Mouse (Mus musculus) lung, embryonic 14.5 days (tissue): ENCODE results near the gene Lrrc42. TPM values are rescaled to one million over a fixed set of nuclear protein-coding genes. Genes with fewer than 3 reads are reported as not detected.
A peak's percentile ranks its signal among the peaks of the same experiment; 100 is the strongest.

ENCODE experiments used
- ATAC-seq: fragments of 200-750 bp; cut with Nextera tagmentation; 2 replicates; pipeline ENCODE4 v1.8.0; 2017; ENCODE audit warnings: mild to moderate bottlenecking, moderate TSS enrichment, moderate library complexity; ENCODE audit not compliant: insufficient read depth
- DNase-seq: peaks from one replicate; pipeline ENCODE4 v3.0.0-alpha.2; 2015
- H3K27ac ChIP-seq: fragments of 300-500 bp; sonication (generic); 2 replicates; pipeline ENCODE4 v1.5.1; 2014; ENCODE audit warnings: low read depth, mild to moderate bottlenecking, moderate library complexity
- H3K27me3 ChIP-seq: fragments of 300-500 bp; sonication (generic); 2 replicates; pipeline ENCODE4 v1.6.1; 2014; ENCODE audit warnings: low read length, control low read depth; ENCODE audit not compliant: insufficient read depth
- H3K36me3 ChIP-seq: fragments of 300-500 bp; sonication (generic); 2 replicates; pipeline ENCODE4 v1.6.1; 2014; ENCODE audit warnings: control low read depth; ENCODE audit not compliant: insufficient read depth
- H3K4me1 ChIP-seq: fragments of 300-500 bp; sonication (generic); 2 replicates; pipeline ENCODE4 v1.6.1; 2014; ENCODE audit warnings: antibody characterized with exemption, control low read depth; ENCODE audit not compliant: insufficient read depth
- H3K4me2 ChIP-seq: fragments of 300-500 bp; sonication (generic); 2 replicates; pipeline ENCODE4 v1.6.1; 2014; ENCODE audit warnings: mild to moderate bottlenecking
- H3K4me3 ChIP-seq: fragments of 300-500 bp; sonication (generic); 2 replicates; pipeline ENCODE4 v1.5.1; 2014; ENCODE audit warnings: low read depth, low read length
- H3K9ac ChIP-seq: fragments of 300-500 bp; sonication (generic); 2 replicates; pipeline ENCODE4 v1.6.1; 2014
- H3K9me3 ChIP-seq: fragments of 300-500 bp; sonication (generic); 2 replicates; pipeline ENCODE4 v1.6.1; 2016; ENCODE audit warnings: low read depth, low read length, control low read depth
- CTCF ChIP-seq: IDR thresholded peaks from 2 replicates; pipeline ENCODE4 v1.5.1; 2016; ENCODE audit warnings: antibody characterized with exemption, low read depth
- WGBS: fragments of 180-500 bp; shearing (Covaris S2); extraction: QIAGEN DNeasy Blood & Tissue Kit; methylation state at CpG from one replicate; pipeline ENCODE4 v1.1.7; 2014; 5-methylcytosine and 5-hydroxymethylcytosine counted together
- polyA plus RNA-seq: library from polyadenylated mRNA; unstranded; fragments of >200 nt; fragmentation: Nextera tagmentation; extraction: Ambion mirVana; gene quantifications from 2 replicates; pipeline ENCODE4 v1.2.1, GENCODE M21; 2014

Gene Lrrc42
- 69.0 and 75.2 TPM in 2 replicates for polyA plus RNA-seq

DNA sequence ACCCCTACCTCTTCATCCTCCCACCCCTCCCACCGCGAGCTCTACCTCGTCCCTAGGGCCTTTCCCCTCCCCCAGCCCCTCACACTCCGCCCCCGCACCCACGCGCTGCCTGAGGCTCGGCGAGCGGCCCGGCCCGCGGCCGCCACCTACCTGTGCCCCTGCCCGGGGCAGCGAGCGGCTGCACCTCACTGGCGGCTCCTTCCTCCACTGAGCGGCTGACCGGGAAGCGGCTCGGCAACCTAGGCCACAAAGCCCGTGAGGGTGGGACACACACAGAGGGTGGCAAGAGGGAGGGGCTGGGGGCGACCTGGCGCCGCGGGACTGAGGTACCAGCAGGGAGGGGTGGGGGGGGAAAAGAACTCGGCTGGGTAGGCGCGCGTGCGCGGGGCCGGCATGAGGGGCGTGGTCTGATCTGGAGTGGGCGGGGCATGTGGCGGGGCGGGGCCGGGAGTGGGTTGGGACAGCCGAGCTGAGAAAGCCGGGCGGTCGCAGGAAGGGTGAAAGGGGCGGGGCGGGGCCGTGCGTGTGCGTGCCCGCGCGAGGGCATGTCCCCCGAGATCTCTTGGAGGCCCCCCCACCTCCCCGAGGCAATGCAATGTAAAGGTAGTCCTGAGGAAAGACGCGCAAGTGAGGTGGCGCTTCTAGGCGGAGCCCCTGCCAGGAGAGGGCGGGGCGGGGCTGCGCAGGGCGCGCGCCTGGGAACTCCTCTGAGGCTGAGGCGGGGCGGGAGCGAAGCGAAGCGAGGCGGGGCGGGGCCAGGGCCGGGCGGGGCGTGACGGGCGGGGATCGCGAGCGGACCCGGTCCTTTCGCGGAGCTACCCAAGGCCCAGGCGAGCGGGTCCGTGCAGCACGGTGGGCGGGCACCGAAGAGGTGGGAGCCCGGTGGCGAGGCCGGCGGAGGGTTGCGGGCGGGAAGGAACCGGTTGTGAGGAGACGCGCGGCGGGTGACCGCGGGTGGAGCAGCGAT, at the start of gene Lrrc42, which contains the start of gene Hspb11:
TSS of gene Lrrc42 (minus strand) at position 408 of the 967 bp plus-strand sequence.
TSS of gene Hspb11 (plus strand) at position 469 of the 967 bp plus-strand sequence.
- peak; percentile 13; the same call in 1 of the 2 replicates for TF ChIP-seq CTCF
- Histone ChIP-seq H3K36me3 (no peaks in the 10 kb centered on the region), H3K4me2 (peak within 1 kb of the TSS; percentile 72), H3K27ac (peak within 1 kb of the TSS; percentile 79), H3K4me3 (peak within 1 kb of the TSS; percentile 85), H3K27me3 (no peaks in the 10 kb centered on the region), H3K4me1 (no peaks in the 10 kb centered on the region; the same call in none of the 2 replicates), H3K9me3 (no peaks in the 10 kb centered on the region), H3K9ac (peak within 1 kb of the TSS; percentile 79)
- peak; percentile 96 for ATAC-seq
- DNase-seq, result peak; percentile 95
- under 1% methylated on average over 90 of the region's 101 CpGs for WGBS

GRCm38 (mm10) chr4:107302832-107303231, 49.5 kb upstream of the Lrrc42 start:
- H3K27me3 ChIP-seq, result no peaks in the 10 kb centered on the region
- H3K4me2 ChIP-seq, result no peak overlapping the region
- DNase-seq (no peak), ATAC-seq (no peak)
- no peak overlapping the region for H3K27ac ChIP-seq
- WGBS, result 68% methylated on average over 4 of the region's 4 CpGs
- no peak overlapping the region for H3K9ac ChIP-seq
- no peak for TF ChIP-seq CTCF
- H3K36me3 ChIP-seq, result no peaks in the 10 kb centered on the region
- no peaks in the 10 kb centered on the region for H3K9me3 ChIP-seq
- H3K4me3 ChIP-seq, result no peak overlapping the region
- no peaks in the 10 kb centered on the region for H3K4me1 ChIP-seq

- H3K4me1 ChIP-seq, result no peaks in the 10 kb centered on the region
- no peaks in the 10 kb centered on the region for H3K36me3 ChIP-seq
- H3K4me2 ChIP-seq, result no peak overlapping the region
- no peak overlapping the region for H3K27ac ChIP-seq
- ATAC-seq (no peak), DNase-seq (no peak)
- no peaks in the 10 kb centered on the region for H3K27me3 ChIP-seq
- no peak overlapping the region for H3K9ac ChIP-seq
- H3K4me3 ChIP-seq, result no peak overlapping the region
- no peak for TF ChIP-seq CTCF
- no peaks in the 10 kb centered on the region for H3K9me3 ChIP-seq
- WGBS, result 78% methylated on average over 9 of the region's 9 CpGs
Measured at GRCm38 (mm10) chr4:107302221-107302620, 48.9 kb upstream of the Lrrc42 start.

- ATAC-seq (no peak), DNase-seq (no peak)
- H3K27ac ChIP-seq, result no peak overlapping the region
- H3K9ac ChIP-seq, result no peak overlapping the region
- 89% methylated on average over 1 of the region's 1 CpGs for WGBS
- H3K4me2 ChIP-seq, result no peak overlapping the region
- H3K4me3 ChIP-seq, result no peak overlapping the region
- no peak for TF ChIP-seq CTCF
- no peaks in the 10 kb centered on the region for H3K9me3 ChIP-seq
- H3K4me1 ChIP-seq, result no peaks in the 10 kb centered on the region
- no peaks in the 10 kb centered on the region for H3K27me3 ChIP-seq
- H3K36me3 ChIP-seq, result no peaks in the 10 kb centered on the region
Measured at GRCm38 (mm10) chr4:107300902-107301555, 47.7 kb upstream of the Lrrc42 start.

GRCm38 (mm10) chr4:107300371-107300770, 47.0 kb upstream of the Lrrc42 start:
- Histone ChIP-seq H3K4me3 (no peak overlapping the region), H3K9ac (no peak overlapping the region)
- WGBS, result 83% methylated on average over 4 of the region's 4 CpGs

DNA sequence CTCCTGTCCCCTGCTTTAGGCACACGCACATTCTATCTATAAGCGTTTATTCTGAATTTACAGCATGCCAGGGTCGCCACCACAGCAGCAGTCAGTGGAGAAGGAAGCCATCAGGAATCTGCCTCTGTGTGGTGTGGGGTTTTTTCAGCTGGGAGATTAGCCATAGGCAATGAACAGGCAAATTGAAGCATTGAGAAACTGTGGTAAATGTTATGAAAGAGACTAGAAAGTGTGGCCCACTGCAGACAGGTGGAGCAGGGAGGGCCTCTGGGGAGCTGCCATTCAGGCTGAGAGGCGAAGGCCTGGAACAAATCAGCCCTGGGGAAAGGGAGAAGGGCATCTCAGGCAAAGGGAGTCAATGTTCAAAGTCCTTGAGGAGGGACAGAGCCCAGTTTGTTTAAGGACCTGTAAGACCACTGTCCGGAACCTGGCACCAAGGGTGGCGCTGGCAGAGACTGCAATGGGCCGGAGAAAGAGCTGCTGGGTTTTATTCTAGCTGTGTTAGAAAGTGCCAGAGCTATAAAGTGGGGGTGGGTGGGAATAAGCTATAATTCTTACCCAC, 46.5 kb upstream of the Lrrc42 start:
- no peak for TF ChIP-seq CTCF
- WGBS, result 84% methylated on average over 7 of the region's 7 CpGs
- H3K9ac ChIP-seq, result no peak overlapping the region

More at GRCm38 (mm10) chr4:107300371-107300770, 47.0 kb upstream of the Lrrc42 start:
- no peaks in the 10 kb centered on the region for H3K9me3 ChIP-seq
- ATAC-seq, result no peak
- H3K27ac ChIP-seq, result no peak overlapping the region
- no peak overlapping the region for H3K4me2 ChIP-seq
- no peaks in the 10 kb centered on the region for H3K27me3 ChIP-seq
- TF ChIP-seq CTCF, result no peak
- no peaks in the 10 kb centered on the region for H3K36me3 ChIP-seq
- H3K4me1 ChIP-seq, result no peaks in the 10 kb centered on the region
- no peak for DNase-seq

More for the DNA sequence above, 46.5 kb upstream of the Lrrc42 start:
- DNase-seq, result no peak
- no peak overlapping the region for H3K4me2 ChIP-seq
- H3K27ac ChIP-seq, result no peak overlapping the region
- no peaks in the 10 kb centered on the region for H3K36me3 ChIP-seq
- H3K9me3 ChIP-seq, result no peaks in the 10 kb centered on the region
- H3K27me3 ChIP-seq, result no peaks in the 10 kb centered on the region
- H3K4me1 ChIP-seq, result no peaks in the 10 kb centered on the region
- no peak for ATAC-seq
- no peak overlapping the region for H3K4me3 ChIP-seq
